Mouse (Mus musculus) macrophage (primary cell): ENCODE results near the gene Ninl. TPM values are rescaled to one million over a fixed set of nuclear protein-coding genes. Genes with fewer than 3 reads are reported as not detected.
"Not testable (repeated sequence)": the region's sequence is repeated elsewhere in the genome, so short reads cannot be mapped to it uniquely, and the experiment has no call there.

Experiments
- H3K27ac ChIP-seq: fragments of 350-480 bp; formaldehyde crosslinking; 2 replicates; pipeline ENCODE4 v1.9.0; 2021
- H3K36me3 ChIP-seq: fragments of 350-480 bp; formaldehyde crosslinking; 2 replicates; pipeline ENCODE4 v1.9.0; 2021; ENCODE audit errors: inconsistent target
- H3K4me3 ChIP-seq: fragments of 350-480 bp; formaldehyde crosslinking; 2 replicates; pipeline ENCODE4 v1.9.0; 2021; ENCODE audit errors: inconsistent target
- H3K79me2 ChIP-seq: fragments of 350-480 bp; formaldehyde crosslinking; 2 replicates; pipeline ENCODE4 v1.9.0; 2021; ENCODE audit errors: inconsistent target
- WGBS: methylation state at CpG from one replicate; pipeline ENCODE4 v1.1.7; 2026; ENCODE audit warnings: inconsistent platforms; ENCODE audit not compliant: missing documents; 5-methylcytosine and 5-hydroxymethylcytosine counted together
- polyA plus RNA-seq: library from polyadenylated mRNA; stranded (reverse); fragments of 250-400 nt; gene quantifications from 3 replicates; pipeline ENCODE4 v1.2.4, GENCODE M21; 2018; ENCODE audit warnings: inconsistent platforms

The Ninl gene
- polyA plus RNA-seq, 1 experiment from 2014 or later: 0.66 TPM

DNA sequence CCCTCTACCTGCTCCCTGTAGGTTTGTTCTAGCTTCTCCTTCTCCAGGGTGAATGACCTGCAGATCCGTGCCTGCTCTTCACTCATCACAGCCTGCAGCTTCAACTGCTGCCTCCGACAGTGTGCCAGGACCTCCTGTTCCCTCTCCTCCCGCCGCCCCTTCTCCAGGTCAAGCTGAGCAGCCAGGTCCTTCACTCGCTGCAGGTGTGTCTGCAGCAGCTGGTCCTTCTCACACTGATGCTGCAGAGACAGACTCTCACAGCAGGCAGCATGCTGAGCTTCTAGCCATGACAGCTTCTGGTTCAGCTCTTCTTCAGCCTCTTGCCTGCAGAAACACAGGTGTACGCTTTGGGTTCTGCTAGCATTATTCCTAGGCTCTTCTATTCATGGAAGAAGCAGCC lies 89.1 kb downstream of the Ninl start:
- Histone ChIP-seq H3K27ac (no peak overlapping the region), H3K36me3 (no peaks in the 10 kb centered on the region), H3K4me3 (no peak overlapping the region), H3K79me2 (no peaks in the 10 kb centered on the region)
- WGBS: 91% methylated on average over 6 of the region's 6 CpGs

DNA sequence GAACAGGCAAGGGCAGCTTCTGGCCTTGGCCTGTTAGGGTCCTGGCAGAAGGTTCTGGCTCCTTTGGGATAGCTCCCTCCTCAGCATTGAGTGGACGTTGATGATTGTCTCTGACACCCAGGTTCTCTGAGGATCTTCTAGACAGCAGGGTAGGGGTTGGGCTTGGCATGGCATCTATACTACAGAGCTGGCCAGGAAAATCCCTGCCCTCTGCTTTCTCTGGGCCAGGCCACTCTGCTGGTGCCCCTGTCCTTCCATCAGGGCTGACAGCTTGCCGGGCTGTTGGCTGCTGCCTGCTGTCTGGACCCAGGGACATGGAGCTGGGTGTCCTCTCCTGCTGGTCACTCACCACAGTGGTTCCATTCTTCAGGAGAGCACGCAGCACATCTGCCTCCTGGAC lies 89.5 kb downstream of the Ninl start:
- Histone ChIP-seq H3K4me3 (no peak overlapping the region), H3K27ac (no peak overlapping the region), H3K36me3 (no peaks in the 10 kb centered on the region), H3K79me2 (no peaks in the 10 kb centered on the region)
- 91% methylated on average over 3 of the region's 3 CpGs for WGBS

GRCm38 (mm10) chr2:150948786-150949185 lies 90.4 kb downstream of the Ninl start:
- no peaks in the 10 kb centered on the region for H3K79me2 ChIP-seq
- no peak overlapping the region for H3K4me3 ChIP-seq
- H3K36me3 ChIP-seq: no peaks in the 10 kb centered on the region
- H3K27ac ChIP-seq: no peak overlapping the region
- WGBS: 90% methylated on average over 5 of the region's 5 CpGs

- WGBS: 95% methylated on average over 12 of the region's 12 CpGs
- H3K27ac ChIP-seq, H3K36me3 ChIP-seq, H3K79me2 ChIP-seq, H3K4me3 ChIP-seq: not testable (repeated sequence)
These were observed 91.1 kb downstream of the Ninl start for GRCm38 (mm10) chr2:150947880-150948611.

- H3K36me3 ChIP-seq, H3K4me3 ChIP-seq, H3K27ac ChIP-seq, H3K79me2 ChIP-seq: not testable (repeated sequence)
- WGBS: 95% methylated on average over 4 of the region's 5 CpGs
These were observed 91.8 kb downstream of the Ninl start for GRCm38 (mm10) chr2:150947341-150947740.

DNA sequence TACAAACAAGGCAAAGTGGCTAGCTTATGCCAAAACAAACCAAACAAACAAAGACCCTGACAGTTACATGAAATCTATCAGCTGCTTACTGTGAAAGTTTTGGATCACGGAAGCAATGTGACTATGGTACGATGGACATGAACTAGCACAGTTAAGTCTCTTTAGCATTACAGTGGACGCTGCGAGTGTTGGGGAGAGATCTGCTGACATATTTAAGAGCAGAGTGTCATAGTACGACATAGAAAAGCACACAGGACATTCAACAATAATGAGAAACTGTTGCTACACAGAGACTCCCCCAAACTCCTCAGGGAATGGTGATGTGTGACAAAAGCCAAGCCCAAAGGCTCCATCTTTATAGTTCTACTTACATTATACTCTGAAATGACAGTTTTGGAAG lies 95.2 kb downstream of the Ninl start:
- no peaks in the 10 kb centered on the region for H3K79me2 ChIP-seq
- H3K27ac ChIP-seq: no peak overlapping the region
- WGBS: 98% methylated on average over 5 of the region's 5 CpGs
- no peaks in the 10 kb centered on the region for H3K36me3 ChIP-seq
- no peak overlapping the region for H3K4me3 ChIP-seq

DNA sequence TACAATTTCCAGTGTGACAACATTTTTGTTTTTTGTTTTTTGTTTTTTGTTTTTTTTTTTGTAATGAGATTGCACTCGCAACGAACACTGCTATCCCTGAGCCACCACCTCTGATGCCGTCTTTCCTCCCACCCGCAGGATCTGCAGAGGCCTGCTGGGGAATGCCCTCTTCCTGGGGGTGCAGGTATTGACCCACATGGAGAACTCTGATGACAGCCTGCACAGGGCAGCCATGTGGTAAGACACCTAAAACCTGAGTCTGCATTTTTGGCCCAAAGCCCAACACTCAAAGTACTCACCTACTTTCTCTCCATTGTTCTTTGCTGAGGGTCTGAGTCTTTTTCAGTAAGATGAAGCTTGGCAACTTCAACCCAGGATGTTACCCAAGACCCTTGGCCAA lies 104.5 kb downstream of the Ninl start:
- 98% methylated on average over 4 of the region's 4 CpGs for WGBS
- Histone ChIP-seq H3K36me3 (no peaks in the 10 kb centered on the region), H3K27ac (no peak overlapping the region), H3K79me2 (no peaks in the 10 kb centered on the region), H3K4me3 (no peak overlapping the region)

GRCm38 (mm10) chr2:150933482-150933881 lies 105.7 kb downstream of the Ninl start:
- H3K79me2 ChIP-seq: no peaks in the 10 kb centered on the region
- WGBS: 97% methylated on average over 13 of the region's 19 CpGs
- no peak overlapping the region for H3K27ac ChIP-seq
- no peak overlapping the region for H3K4me3 ChIP-seq
- H3K36me3 ChIP-seq: no peaks in the 10 kb centered on the region

DNA sequence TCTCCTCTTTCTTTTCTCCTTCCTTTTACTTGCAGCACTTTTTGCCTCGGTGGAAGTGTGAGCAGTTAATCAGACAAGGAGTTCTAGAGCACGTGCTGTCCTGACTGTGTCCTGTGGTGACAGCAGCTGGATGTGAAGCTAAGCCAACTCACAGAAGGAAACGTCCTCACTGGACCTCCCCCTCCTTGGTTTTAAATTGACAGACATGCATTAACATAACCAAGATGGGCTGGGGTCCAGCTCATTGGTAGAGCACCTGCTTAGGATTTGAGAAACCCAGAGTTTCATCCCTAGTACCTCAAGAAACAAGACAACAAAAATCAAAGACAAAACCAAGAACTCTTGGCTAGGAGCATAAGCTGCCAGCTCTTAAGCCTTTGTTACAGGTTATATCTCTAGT lies 108.4 kb downstream of the Ninl start:
- Histone ChIP-seq H3K79me2 (no peaks in the 10 kb centered on the region), H3K27ac (no peak overlapping the region), H3K36me3 (no peaks in the 10 kb centered on the region), H3K4me3 (no peak overlapping the region)
- 86% methylated on average over 3 of the region's 3 CpGs for WGBS

GRCm38 (mm10) chr2:150929156-150929555 lies 110.0 kb downstream of the Ninl start:
- WGBS: 85% methylated on average over 6 of the region's 6 CpGs
- no peaks in the 10 kb centered on the region for H3K36me3 ChIP-seq
- H3K4me3 ChIP-seq: no peak overlapping the region
- no peaks in the 10 kb centered on the region for H3K79me2 ChIP-seq
- no peak overlapping the region for H3K27ac ChIP-seq

DNA sequence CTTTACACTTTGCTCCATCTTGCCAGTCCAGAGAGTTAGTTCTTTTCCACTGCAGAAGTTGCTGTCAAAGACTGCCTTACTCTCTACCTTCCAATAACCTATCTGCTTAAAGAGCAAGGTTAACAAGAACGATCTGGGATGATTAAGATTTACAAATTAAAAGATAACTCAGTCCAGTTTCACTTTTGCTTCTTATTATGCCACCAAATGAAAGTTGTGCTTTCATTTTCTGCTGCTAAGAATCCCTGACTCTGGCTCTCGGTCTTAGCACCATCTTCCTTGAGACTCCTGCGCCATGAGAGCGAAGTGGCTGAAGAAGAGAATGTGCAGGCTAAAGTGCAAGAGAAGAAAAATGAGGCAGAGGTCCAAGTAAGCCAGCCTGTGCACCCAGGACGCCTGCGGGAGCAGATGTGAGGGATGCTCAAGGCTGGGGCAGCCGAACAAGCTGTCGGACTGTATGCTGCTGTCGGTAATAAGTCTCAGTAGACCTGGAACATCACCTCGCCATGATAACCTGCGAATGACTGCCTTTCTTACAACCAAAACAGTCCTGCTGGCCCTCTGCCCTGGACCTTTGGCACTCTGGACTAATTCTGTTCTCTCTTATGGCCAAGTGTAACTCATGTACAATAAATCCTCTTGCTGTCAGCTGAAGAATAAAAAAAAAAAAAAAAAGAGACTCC lies 112.0 kb downstream of the Ninl start:
- H3K27ac ChIP-seq: no peak overlapping the region
- no peaks in the 10 kb centered on the region for H3K36me3 ChIP-seq
- no peaks in the 10 kb centered on the region for H3K79me2 ChIP-seq
- 93% methylated on average over 11 of the region's 11 CpGs for WGBS
- H3K4me3 ChIP-seq: no peak overlapping the region

DNA sequence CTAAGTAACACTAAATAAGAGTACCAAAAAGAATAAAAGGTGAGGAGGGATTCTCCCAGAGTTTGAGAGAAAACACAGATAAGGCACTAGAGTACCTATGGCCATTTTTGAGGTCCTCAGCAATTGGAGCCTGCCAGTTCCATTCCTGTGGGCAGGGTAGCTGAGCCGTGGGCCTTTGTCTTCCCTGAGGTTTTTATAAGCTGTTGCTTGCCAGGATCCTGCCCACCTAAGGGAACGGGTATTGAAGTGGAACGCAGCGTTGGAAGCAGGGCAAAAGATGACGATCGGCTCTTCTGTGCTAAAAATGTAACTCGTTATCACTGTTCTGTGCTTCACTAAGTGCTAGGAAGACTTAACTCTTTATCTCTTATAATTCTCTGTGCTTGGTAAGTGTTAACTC lies 115.7 kb downstream of the Ninl start:
- Histone ChIP-seq H3K79me2 (no peaks in the 10 kb centered on the region), H3K4me3 (no peak overlapping the region), H3K27ac (peak overlapping the region; percentile 93; the same call in 1 of the 2 replicates), H3K36me3 (no peaks in the 10 kb centered on the region)
- WGBS: 89% methylated on average over 7 of the region's 7 CpGs

GRCm38 (mm10) chr2:150923026-150923425 lies 116.2 kb downstream of the Ninl start:
- WGBS: 100% methylated on average over 3 of the region's 3 CpGs
- Histone ChIP-seq H3K79me2 (no peaks in the 10 kb centered on the region), H3K27ac (peak overlapping the region; percentile 93), H3K36me3 (no peaks in the 10 kb centered on the region), H3K4me3 (no peak overlapping the region)

- H3K4me3 ChIP-seq: peak overlapping the region; percentile 5; the same call in 1 of the 2 replicates
- H3K79me2 ChIP-seq: no peaks in the 10 kb centered on the region
- no peaks in the 10 kb centered on the region for H3K36me3 ChIP-seq
- WGBS: 69% methylated on average over 4 of the region's 4 CpGs
- H3K27ac ChIP-seq: peak overlapping the region; percentile 93
These were observed 117.0 kb downstream of the Ninl start for GRCm38 (mm10) chr2:150922165-150922564.

GRCm38 (mm10) chr2:150921697-150922096 lies 117.5 kb downstream of the Ninl start:
- peak overlapping the region; percentile 93 for H3K27ac ChIP-seq
- H3K4me3 ChIP-seq: peak overlapping the region; percentile 5; the same call in 1 of the 2 replicates
- no peaks in the 10 kb centered on the region for H3K79me2 ChIP-seq
- H3K36me3 ChIP-seq: no peaks in the 10 kb centered on the region
- WGBS: 3% methylated on average over 6 of the region's 6 CpGs
